Mouse (Mus musculus): ENCODE results near the gene Paics.

DNA sequence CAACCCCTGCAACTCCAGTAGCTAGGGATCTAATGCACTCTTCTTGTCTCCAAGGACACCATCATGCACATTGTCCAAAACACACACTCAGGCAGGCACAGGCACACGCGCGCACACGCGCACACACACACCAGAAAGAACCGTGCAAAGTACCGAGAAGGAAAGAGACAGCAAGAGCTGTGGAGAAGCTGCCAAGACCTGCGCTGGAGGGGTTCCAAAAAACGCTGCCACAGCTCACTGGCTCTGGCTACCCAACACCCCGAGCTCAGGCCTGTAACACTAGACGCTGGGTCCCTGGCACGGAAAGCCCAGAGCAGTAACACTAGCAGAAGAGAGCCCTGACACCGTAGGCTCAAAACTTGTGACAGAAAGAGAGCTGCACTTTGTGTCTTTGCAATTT lies 27.7 kb upstream of the Paics start:
- TF ChIP-seq POLR2A (IDR thresholded peaks at IDR 0.05; ENCODE audit: insufficient read depth, low read depth, low read length) (no peak), CTCF (IDR thresholded peaks at IDR 0.05) (no peak), EP300 (IDR thresholded peaks at IDR 0.05; ENCODE audit: insufficient read depth, low read depth, low read length) (no peak)

Data from heart, adult 2 months (tissue).